Mouse (Mus musculus): ENCODE results near the gene Ubr2.

DNA sequence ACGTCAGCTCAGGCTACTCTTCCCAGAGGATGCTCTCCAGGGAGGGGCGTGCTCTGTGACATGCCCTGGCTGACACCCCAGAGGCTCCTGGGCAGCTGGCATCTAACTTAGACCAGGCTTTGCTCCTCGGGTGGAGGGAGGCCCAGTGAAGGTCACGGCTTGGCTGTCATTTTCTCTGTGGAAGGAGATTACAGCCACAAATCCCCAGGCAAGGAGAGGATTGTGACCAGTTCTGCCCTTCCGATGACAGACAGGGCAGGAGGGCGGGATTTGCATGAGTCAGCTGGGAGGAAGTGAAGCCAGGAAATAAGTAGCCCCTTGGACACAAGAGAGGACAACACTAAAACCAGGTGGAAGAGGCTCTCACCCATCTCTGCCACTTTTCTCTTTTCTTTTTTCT lies 98.0 kb downstream of the Ubr2 start:
- TF ChIP-seq E2F4 (IDR thresholded peaks at IDR 0.05; ENCODE audit: borderline replicate concordance, low read depth, low read length) (no peak), USF1 (IDR thresholded peaks at IDR 0.05; ENCODE audit: low read depth, low read length) (no peak), CTCF (IDR thresholded peaks at IDR 0.05 in 2 of 3, conservative IDR thresholded peaks at IDR 0.05 in 1 of 3; ENCODE audit: control insufficient read depth in 1 of 3, insufficient read depth in 1 of 3, low read depth in 2 of 3, low read length in 3 of 3, poor library complexity in 1 of 3, severe bottlenecking in 1 of 3) (no peak), RAD21 (IDR thresholded peaks at IDR 0.05; ENCODE audit: low read depth, low read length) (no peak), MEF2A (IDR thresholded peaks at IDR 0.05; ENCODE audit: extremely low read depth, insufficient replicate concordance, low read depth, low read length, poor library complexity, severe bottlenecking) (no peak), KAT2A (conservative IDR thresholded peaks at IDR 0.05; ENCODE audit: low read depth, low read length) (no peak), NRF1 (IDR thresholded peaks at IDR 0.05; ENCODE audit: insufficient read depth, low read depth, low read length, poor library complexity, severe bottlenecking) (no peak), EP300 (IDR thresholded peaks at IDR 0.05; ENCODE audit: low read depth in 1 of 2, low read length in 2 of 2) (no peak), ZMIZ1 (IDR thresholded peaks at IDR 0.05; ENCODE audit: low read depth, low read length) (no peak)

All from MEL (cell line).